ENCODE assay signal across 22 mouse cellular contexts in genomic region chr4:145055792-145056191, GRCm38 (mm10).
DNase-seq lines count a peak whose midpoint lies in the region; ATAC-seq and TF ChIP-seq lines count a peak whose summit lies in the region.
"Had no signal": no experiment of that assay in that cellular context is flagged by ENCODE, and none has a peak within 500 bp of the region (broad histone marks: within the 10 kb centered on the region; RNA-seq: fewer than 3 reads in every experiment).

No protein-coding gene starts in this region.

- no peaks in the 10 kb centered on the region for H3K9me3 ChIP-seq in kidney, embryonic 16.5 days (ENCODE audit: low read length)
- H3K9me3 ChIP-seq: embryonic facial prominence, embryonic 12.5 days; embryonic facial prominence, embryonic 15.5 days; hindbrain, embryonic 12.5 days had no signal

- 59% methylated on average over 3 of the region's 3 CpGs for whole genome bisulfite sequencing in kidney, adult 2 months
- 83% methylated on average over 3 of the region's 3 CpGs for WGBS in kidney, embryonic 16.5 days
- 66% methylated on average over 3 of the region's 3 CpGs for WGBS in small intestine, adult 2 months

- H3K4me3 ChIP-seq in kidney, adult 2 months (ENCODE audit: insufficient read depth, low read depth, low read length) = no peak overlapping the region
- H3K4me3 ChIP-seq in kidney, embryonic 16.5 days (ENCODE audit: low read length) = no peak overlapping the region
- no peak overlapping the region for H3K4me3 ChIP-seq in small intestine, adult 2 months (ENCODE audit: low read depth, low read length)
- H3K4me3 ChIP-seq: embryonic facial prominence, embryonic 12.5 days; embryonic facial prominence, embryonic 15.5 days; gastrocnemius, adult 2 months; hindbrain, embryonic 12.5 days had no signal

- ATAC-seq in kidney, embryonic 16.5 days (ENCODE audit: low FRiP score, low TSS enrichment) = no peak
- ATAC-seq: CD4-positive, CD25-positive, alpha-beta regulatory T cell, adult 4 months; forebrain, embryonic 14.5 days; forebrain, postnatal 0 days had no signal

- peak overlapping the region; percentile 52 for H3K27ac ChIP-seq in kidney, adult 2 months (ENCODE audit: insufficient read depth, low read depth, low read length)
- peak overlapping the region; percentile 39; the same call in 1 of the 2 replicates for H3K27ac ChIP-seq in kidney, embryonic 16.5 days (ENCODE audit: low read length)
- peak overlapping the region; percentile 44; the same call in 1 of the 2 replicates for H3K27ac ChIP-seq in small intestine, adult 2 months (ENCODE audit: insufficient read depth, low read depth, low read length)
- H3K27ac ChIP-seq: embryonic facial prominence, embryonic 12.5 days; embryonic facial prominence, embryonic 15.5 days; gastrocnemius, adult 2 months; hindbrain, embryonic 12.5 days had no signal

- H3K9ac ChIP-seq in kidney, embryonic 16.5 days (replicated peaks; ENCODE audit: low read length) = no peak overlapping the region
- H3K9ac ChIP-seq: embryonic facial prominence, embryonic 12.5 days; embryonic facial prominence, embryonic 15.5 days; forebrain, postnatal 0 days; hindbrain, embryonic 12.5 days had no signal

- H3K27me3 ChIP-seq in kidney, adult 2 months (replicated peaks; ENCODE audit: control insufficient read depth, insufficient read depth, low read length) = no peaks in the 10 kb centered on the region
- H3K27me3 ChIP-seq in kidney, embryonic 16.5 days (ENCODE audit: insufficient read depth, low read length) = no peaks in the 10 kb centered on the region
- H3K27me3 ChIP-seq in small intestine, adult 2 months (ENCODE audit: control insufficient read depth, insufficient read depth, low read length) = no peaks in the 10 kb centered on the region
- H3K27me3 ChIP-seq: embryonic facial prominence, embryonic 12.5 days; embryonic facial prominence, embryonic 15.5 days; hindbrain, embryonic 12.5 days had no signal

- H3K4me2 ChIP-seq in kidney, embryonic 16.5 days (replicated peaks; ENCODE audit: low read depth, low read length) = no peak overlapping the region
- H3K4me2 ChIP-seq: embryonic facial prominence, embryonic 12.5 days; embryonic facial prominence, embryonic 15.5 days; heart, embryonic 11.5 days; hindbrain, embryonic 12.5 days had no signal

- TF ChIP-seq POLR2A in kidney, adult 2 months (IDR thresholded peaks at IDR 0.05; ENCODE audit: low read depth, low read length) = no peak
- no peak for TF ChIP-seq POLR2A in small intestine, adult 2 months (IDR thresholded peaks at IDR 0.05; ENCODE audit: low read depth, low read length)

- peak; percentile 76 for DNase-seq in kidney, adult 2 months
- no peak for DNase-seq in kidney, postnatal 14 days
- no peak for DNase-seq in kidney, adult 11 months
- peak; percentile 45 for DNase-seq in yolk sac, embryonic 10.5 days (ENCODE audit: low spot score)
- DNase-seq: adrenal gland, adult 2 months; adrenal gland, postnatal 14 days; cerebellum, adult 11 months; cerebellum, adult 2 months; cerebellum, adult 9-11 months; cerebellum, postnatal 25 days; forebrain, postnatal 0 days; gastrocnemius, adult 2 months; gastrocnemius, postnatal 14 days; heart, adult 11 months had no signal

- peaks cover 37% of the 10 kb centered on the region for H3K4me1 ChIP-seq in kidney, adult 2 months (ENCODE audit: control insufficient read depth, insufficient read depth, low read length)
- H3K4me1 ChIP-seq in kidney, embryonic 16.5 days (ENCODE audit: insufficient read depth, low read length) = peaks cover 22% of the 10 kb centered on the region
- H3K4me1 ChIP-seq in small intestine, adult 2 months (ENCODE audit: control insufficient read depth, insufficient read depth, insufficient read length, low read length) = peaks cover 37% of the 10 kb centered on the region

- peaks cover 4% of the 10 kb centered on the region; the same call in 1 of the 2 replicates for H3K36me3 ChIP-seq in kidney, adult 2 months (ENCODE audit: control insufficient read depth, insufficient read depth, low read length)
- peaks cover 34% of the 10 kb centered on the region; the same call in 1 of the 2 replicates for H3K36me3 ChIP-seq in kidney, embryonic 16.5 days (ENCODE audit: insufficient read depth, low read length)
- H3K36me3 ChIP-seq in small intestine, adult 2 months (ENCODE audit: control insufficient read depth, insufficient read depth, low read length) = peaks cover 60% of the 10 kb centered on the region

- no peak for TF ChIP-seq CTCF in kidney, adult 2 months (conservative IDR thresholded peaks at IDR 0.05; ENCODE audit: insufficient read depth, insufficient read length, low read depth, low read length)
- no peak for TF ChIP-seq CTCF in small intestine, adult 2 months (IDR thresholded peaks at IDR 0.05; ENCODE audit: extremely low read depth, insufficient read length, insufficient replicate concordance, low read depth, low read length)

Comparison
In these comparisons a context has a peak if more than half of its experiments do, and no peak if none do; other contexts are left out.
1. DNase-seq: peak in kidney, adult 2 months (single experiment) and yolk sac, embryonic 10.5 days (single experiment); none in kidney, postnatal 14 days (single experiment) and kidney, adult 11 months (single experiment).
2. Peak in every context shown above with its lines, with median percentiles within 50 percentile points of each other: H3K27ac ChIP-seq.